Mouse (Mus musculus) kidney, embryonic 14.5 days (tissue): ENCODE results near the gene Anpep. TPM values are rescaled to one million over a fixed set of nuclear protein-coding genes. Genes with fewer than 3 reads are reported as not detected.

Source experiments
- ATAC-seq: fragments of 200-750 bp; cut with Nextera tagmentation; 2 replicates; pipeline ENCODE4 v1.8.0; 2017; ENCODE audit warnings: moderate number of reproducible peaks, mild to moderate bottlenecking, moderate TSS enrichment, moderate library complexity; ENCODE audit not compliant: low FRiP score, low TSS enrichment
- H3K27ac ChIP-seq: fragments of 300-500 bp; sonication (generic); 2 replicates; pipeline ENCODE4 v1.5.1; 2014; ENCODE audit warnings: low read depth, mild to moderate bottlenecking, low read length, moderate library complexity, mixed read lengths
- H3K27me3 ChIP-seq: fragments of 300-500 bp; sonication (generic); 2 replicates; pipeline ENCODE4 v1.6.1; 2014; ENCODE audit warnings: mild to moderate bottlenecking, low read length; ENCODE audit not compliant: control insufficient read depth, insufficient read depth
- H3K36me3 ChIP-seq: fragments of 300-500 bp; sonication (generic); 2 replicates; pipeline ENCODE4 v1.6.1; 2014; ENCODE audit warnings: low read length, mixed read lengths; ENCODE audit not compliant: control insufficient read depth, insufficient read depth
- H3K4me1 ChIP-seq: fragments of 300-500 bp; sonication (generic); 2 replicates; pipeline ENCODE4 v1.6.1; 2014; ENCODE audit warnings: low read length, mixed read lengths; ENCODE audit not compliant: control insufficient read depth, insufficient read depth
- H3K4me2 ChIP-seq: fragments of 300-500 bp; sonication (generic); replicated peaks from 2 replicates; pipeline ENCODE4 v1.6.1; 2014; ENCODE audit warnings: low read depth, mild to moderate bottlenecking, low read length
- H3K4me3 ChIP-seq: fragments of 300-500 bp; sonication (generic); 2 replicates; pipeline ENCODE4 v1.5.1; 2014; ENCODE audit warnings: mild to moderate bottlenecking, low read length
- H3K9ac ChIP-seq: fragments of 300-500 bp; sonication (generic); 2 replicates; pipeline ENCODE4 v1.6.1; 2014; ENCODE audit warnings: low read depth, mild to moderate bottlenecking, low read length, moderate library complexity
- H3K9me3 ChIP-seq: fragments of 300-500 bp; sonication (generic); 2 replicates; pipeline ENCODE4 v1.6.1; 2016; ENCODE audit warnings: low read length; ENCODE audit not compliant: control insufficient read depth
- WGBS: fragments of 180-500 bp; shearing (Covaris S2); extraction: QIAGEN DNeasy Blood & Tissue Kit; methylation state at CpG from one replicate; pipeline ENCODE4 v1.1.7; 2014; 5-methylcytosine and 5-hydroxymethylcytosine counted together
- polyA plus RNA-seq: library from polyadenylated mRNA; unstranded; fragments of >200 nt; fragmentation: Nextera tagmentation; extraction: Ambion mirVana; gene quantifications from 2 replicates; pipeline ENCODE4 v1.2.1, GENCODE M21; 2014

Anpep gene
- polyA plus RNA-seq, 1 experiment from 2014 or later, result 39.0 TPM

DNA sequence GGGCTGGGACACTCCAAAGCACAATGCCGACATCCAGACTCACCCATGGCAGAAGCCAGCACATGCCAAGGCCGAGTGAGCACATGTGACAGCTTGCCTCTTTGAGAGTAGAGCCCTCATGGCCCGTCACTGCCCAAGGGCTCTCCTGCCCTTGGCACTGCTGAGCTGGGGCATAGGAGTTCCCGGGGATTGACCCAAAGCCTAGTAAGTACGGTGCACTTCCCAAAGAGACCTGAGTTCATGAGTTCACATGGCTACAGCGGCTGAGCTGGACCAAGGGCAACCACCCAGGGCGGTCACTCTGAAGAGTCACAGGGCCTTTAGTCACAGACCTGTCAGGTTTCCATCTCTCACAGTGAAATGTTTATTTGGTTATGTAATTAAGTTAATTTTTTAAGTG lies 52.3 kb downstream of the Anpep start:
- Histone ChIP-seq H3K4me3 (no peak overlapping the region), H3K4me2 (no peak overlapping the region), H3K27ac (no peak overlapping the region), H3K27me3 (peaks cover 22% of the 10 kb centered on the region), H3K9me3 (no peaks in the 10 kb centered on the region), H3K4me1 (no peaks in the 10 kb centered on the region), H3K9ac (no peak overlapping the region), H3K36me3 (no peaks in the 10 kb centered on the region)
- no peak for ATAC-seq
- WGBS, result 90% methylated on average over 7 of the region's 7 CpGs

DNA sequence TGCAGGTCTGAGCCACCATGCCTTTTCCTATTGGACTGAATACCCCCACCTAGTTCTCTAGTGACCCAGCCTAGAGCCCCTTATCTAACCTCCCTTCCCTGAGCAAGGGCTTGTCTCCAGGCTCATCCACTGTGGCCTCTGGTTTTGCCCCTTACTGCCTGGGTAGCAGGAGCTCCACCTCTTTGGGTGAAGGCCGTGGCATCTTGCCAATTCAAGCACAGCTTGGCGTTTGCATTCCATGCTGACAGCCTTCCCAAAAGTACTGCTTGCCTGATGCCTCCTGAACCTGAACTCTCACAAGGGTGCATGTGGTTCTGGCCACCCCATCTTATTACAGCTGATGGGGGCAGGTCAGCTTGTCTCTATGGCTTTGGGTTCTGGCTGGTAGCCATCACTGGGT lies 57.0 kb downstream of the Anpep start:
- H3K9me3 ChIP-seq, result no peaks in the 10 kb centered on the region
- no peaks in the 10 kb centered on the region for H3K36me3 ChIP-seq
- H3K4me2 ChIP-seq, result no peak overlapping the region
- no peaks in the 10 kb centered on the region for H3K27me3 ChIP-seq
- WGBS, result 50% methylated on average over 2 of the region's 2 CpGs
- H3K4me3 ChIP-seq, result no peak overlapping the region
- no peaks in the 10 kb centered on the region for H3K4me1 ChIP-seq
- no peak for ATAC-seq
- H3K9ac ChIP-seq, result no peak overlapping the region
- H3K27ac ChIP-seq, result no peak overlapping the region

DNA sequence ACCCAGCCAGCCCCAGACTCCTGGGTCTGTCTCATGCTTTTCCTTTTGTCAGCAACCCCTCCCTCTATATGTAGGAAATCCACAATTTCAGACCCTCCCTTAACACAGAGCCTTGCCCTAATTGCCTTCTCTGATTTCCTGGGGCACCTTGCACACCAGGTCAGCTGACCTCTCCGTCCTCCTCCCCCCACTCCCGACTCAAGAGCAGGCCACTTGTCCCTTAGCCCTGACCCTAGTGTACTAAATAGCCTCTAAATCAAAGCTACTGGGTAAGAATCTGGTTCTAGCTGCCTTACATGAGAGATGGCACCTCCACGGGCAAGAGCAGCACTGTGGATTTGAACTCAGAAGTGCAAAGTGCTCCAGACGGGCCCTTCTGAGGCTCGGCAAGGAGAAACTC lies 58.8 kb downstream of the Anpep start:
- H3K36me3 ChIP-seq, result no peaks in the 10 kb centered on the region
- H3K27me3 ChIP-seq, result no peaks in the 10 kb centered on the region; the same call in 1 of the 2 replicates
- no peaks in the 10 kb centered on the region for H3K4me1 ChIP-seq
- H3K4me2 ChIP-seq, result no peak overlapping the region
- H3K4me3 ChIP-seq, result no peak overlapping the region
- no peak overlapping the region for H3K9ac ChIP-seq
- H3K9me3 ChIP-seq, result no peaks in the 10 kb centered on the region
- WGBS, result 37% methylated on average over 5 of the region's 5 CpGs
- H3K27ac ChIP-seq, result no peak overlapping the region
- no peak for ATAC-seq

DNA sequence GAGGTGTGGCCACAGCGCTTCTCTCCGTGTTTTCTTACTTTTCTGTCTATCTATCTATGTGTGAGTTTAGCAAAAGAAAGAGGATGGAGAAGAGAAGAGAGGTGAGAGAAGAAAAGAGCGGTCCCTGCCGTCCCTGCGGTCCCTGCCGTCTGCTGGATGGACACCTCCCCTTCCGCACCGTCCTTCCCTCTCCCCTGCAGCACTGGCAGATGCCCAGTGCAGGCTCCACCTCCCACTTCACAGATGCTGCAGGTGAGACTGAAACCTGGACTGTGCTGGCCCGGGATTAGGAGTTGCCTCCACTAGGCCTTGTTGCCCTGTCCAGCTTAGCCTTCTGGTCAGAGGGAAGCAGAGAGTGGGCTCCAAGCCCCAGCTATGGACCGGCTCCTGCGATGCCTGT lies 59.5 kb downstream of the Anpep start:
- Histone ChIP-seq H3K36me3 (no peaks in the 10 kb centered on the region), H3K9ac (no peak overlapping the region), H3K4me3 (no peak overlapping the region), H3K27me3 (no peaks in the 10 kb centered on the region; the same call in 1 of the 2 replicates), H3K27ac (no peak overlapping the region), H3K4me1 (no peaks in the 10 kb centered on the region), H3K4me2 (no peak overlapping the region), H3K9me3 (no peaks in the 10 kb centered on the region)
- 78% methylated on average over 11 of the region's 11 CpGs for WGBS
- ATAC-seq, result no peak

DNA sequence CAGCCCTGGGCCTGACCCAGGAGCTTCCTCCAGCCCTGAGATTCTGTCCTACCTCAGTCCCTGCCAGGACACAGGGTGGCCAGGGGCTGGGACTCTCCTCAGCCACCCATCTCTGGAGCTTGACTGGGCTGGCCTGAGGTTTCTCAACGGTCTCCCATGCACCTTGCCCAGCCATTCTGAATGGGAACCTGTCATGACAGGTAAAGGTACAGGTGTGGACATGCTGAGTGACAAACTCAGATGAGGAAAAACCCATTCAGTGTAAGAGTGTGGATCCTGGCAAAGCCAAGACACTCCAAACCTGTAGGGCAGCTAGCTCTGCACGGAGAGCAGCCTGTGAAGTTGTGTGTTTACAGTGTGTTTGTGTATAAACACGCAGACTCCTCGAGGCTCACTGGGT lies 60.5 kb downstream of the Anpep start:
- Histone ChIP-seq H3K9ac (no peak overlapping the region), H3K27me3 (no peaks in the 10 kb centered on the region; the same call in 1 of the 2 replicates), H3K4me2 (no peak overlapping the region), H3K9me3 (no peaks in the 10 kb centered on the region), H3K4me1 (no peaks in the 10 kb centered on the region), H3K4me3 (no peak overlapping the region), H3K36me3 (no peaks in the 10 kb centered on the region), H3K27ac (no peak overlapping the region)
- 82% methylated on average over 4 of the region's 4 CpGs for WGBS
- ATAC-seq, result no peak

DNA sequence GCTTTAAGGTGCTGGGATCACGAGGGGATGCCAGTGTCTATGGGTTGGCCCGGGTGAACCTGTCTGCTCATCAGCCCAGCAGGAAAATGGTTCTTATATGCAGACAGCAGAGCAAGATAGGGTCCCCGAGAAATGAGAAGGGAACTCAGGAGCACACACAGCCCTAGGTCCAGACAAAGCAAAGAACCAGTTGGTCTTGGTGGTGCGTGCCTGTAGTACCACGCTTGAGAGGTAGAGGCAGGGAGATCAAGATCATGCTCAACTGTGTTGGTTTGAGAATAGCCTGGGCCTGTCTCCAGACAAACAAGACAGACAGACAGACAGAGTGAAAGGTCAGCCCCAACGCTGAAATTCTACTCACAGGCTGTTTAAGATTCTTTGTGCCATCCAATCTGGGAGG lies 61.4 kb downstream of the Anpep start:
- WGBS, result 75% methylated on average over 6 of the region's 6 CpGs
- Histone ChIP-seq H3K27ac (no peak overlapping the region), H3K4me3 (no peak overlapping the region), H3K9ac (no peak overlapping the region), H3K36me3 (no peaks in the 10 kb centered on the region), H3K27me3 (peaks cover under 1% of the 10 kb centered on the region), H3K4me1 (no peaks in the 10 kb centered on the region), H3K9me3 (no peaks in the 10 kb centered on the region), H3K4me2 (no peak overlapping the region)
- ATAC-seq, result no peak

DNA sequence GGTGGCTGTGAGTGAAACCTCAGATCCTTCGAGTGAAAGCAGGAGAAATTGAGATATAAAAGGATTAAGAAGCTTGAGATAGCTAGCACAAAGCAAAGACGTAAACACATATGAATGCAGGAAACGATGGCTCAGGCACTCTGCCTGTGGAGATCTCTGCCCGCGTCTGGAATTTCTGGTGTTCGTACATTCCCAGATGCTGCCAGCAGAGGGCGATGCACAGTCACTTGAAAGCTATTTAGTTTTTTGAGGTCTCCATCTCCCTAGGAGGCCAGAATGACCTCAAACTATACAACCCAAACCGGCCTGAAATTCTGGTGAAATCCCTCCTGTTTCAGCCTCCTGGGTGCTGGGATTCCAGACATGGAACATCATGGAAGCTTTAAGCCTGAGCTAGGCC lies 61.8 kb downstream of the Anpep start:
- no peaks in the 10 kb centered on the region for H3K4me1 ChIP-seq
- H3K27me3 ChIP-seq, result peaks cover 5% of the 10 kb centered on the region
- no peaks in the 10 kb centered on the region for H3K9me3 ChIP-seq
- H3K27ac ChIP-seq, result no peak overlapping the region
- H3K36me3 ChIP-seq, result no peaks in the 10 kb centered on the region
- no peak overlapping the region for H3K9ac ChIP-seq
- no peak overlapping the region for H3K4me2 ChIP-seq
- H3K4me3 ChIP-seq, result no peak overlapping the region
- no peak for ATAC-seq
- WGBS, result 1% methylated on average over 8 of the region's 8 CpGs

DNA sequence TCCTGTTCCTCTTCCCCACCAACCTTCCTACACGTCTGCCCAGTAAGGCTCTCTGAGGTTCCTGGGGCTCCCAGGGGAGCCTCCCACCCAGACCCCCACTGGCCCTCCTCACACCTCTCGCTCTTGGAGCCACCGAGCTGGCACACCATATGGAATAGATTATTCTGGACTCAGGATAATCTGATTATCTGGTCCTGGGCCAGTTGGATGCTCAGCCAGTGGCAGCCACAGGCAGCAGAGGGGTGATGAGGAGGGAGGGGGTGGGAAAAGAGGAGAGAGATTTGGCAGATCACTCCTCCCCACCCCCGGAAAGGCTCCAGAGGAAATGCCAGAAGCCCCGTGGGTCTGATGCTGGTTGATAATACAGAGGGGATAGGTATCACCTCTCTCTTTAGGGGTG lies 62.3 kb downstream of the Anpep start:
- Histone ChIP-seq H3K4me3 (no peak overlapping the region), H3K27ac (no peak overlapping the region)
- 39% methylated on average over 5 of the region's 5 CpGs for WGBS

DNA sequence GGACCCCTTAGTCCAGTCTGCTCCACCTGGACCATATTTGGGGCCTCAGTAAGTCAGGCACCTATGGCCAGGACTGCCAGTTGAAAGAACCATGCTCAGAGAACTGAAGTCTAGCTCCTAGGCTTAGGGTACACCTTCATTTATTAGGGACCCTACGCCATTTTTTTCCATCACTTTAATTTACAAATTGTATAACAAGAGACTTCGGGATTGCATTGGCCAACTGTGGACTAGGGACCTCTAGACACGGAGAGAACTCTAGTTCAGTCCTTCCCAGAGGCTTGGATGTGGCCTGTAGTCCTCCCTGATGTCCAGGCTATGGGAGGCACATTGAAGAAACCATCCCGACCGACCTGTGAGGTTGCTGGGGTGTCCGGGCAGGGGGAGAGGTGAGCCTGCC lies 67.2 kb downstream of the Anpep start, which contains the start of gene Mesp1:
TSS of gene Mesp1 (minus strand) at position 101 of the 400 bp plus-strand sequence.
- peak within 1 kb of the TSS; percentile 46 for H3K4me3 ChIP-seq
- peaks cover 14% of the 10 kb centered on the region for H3K4me1 ChIP-seq
- peak within 1 kb of the TSS; percentile 58; the same call in 1 of the 2 replicates for H3K9ac ChIP-seq
- no peak within 1 kb of the TSS for H3K27ac ChIP-seq
- peaks cover 42% of the 10 kb centered on the region for H3K27me3 ChIP-seq
- WGBS, result 73% methylated on average over 6 of the region's 6 CpGs
- no peaks in the 10 kb centered on the region for H3K9me3 ChIP-seq
- no peak for ATAC-seq
- no peaks in the 10 kb centered on the region for H3K36me3 ChIP-seq
- H3K4me2 ChIP-seq, result peak within 1 kb of the TSS; percentile 78

More for the DNA sequence above, 62.3 kb downstream of the Anpep start:
- Histone ChIP-seq H3K27me3 (peaks cover 9% of the 10 kb centered on the region), H3K9me3 (no peaks in the 10 kb centered on the region), H3K4me1 (no peaks in the 10 kb centered on the region), H3K9ac (no peak overlapping the region), H3K4me2 (no peak overlapping the region), H3K36me3 (no peaks in the 10 kb centered on the region)
- ATAC-seq, result no peak
